Mouse (Mus musculus): Measurements from ENCODE around the gene Eef1a1. TPM values are rescaled to one million over a fixed set of nuclear protein-coding genes. Genes with fewer than 3 reads are reported as not detected.
"Not testable (repeated sequence)": the region's sequence is repeated elsewhere in the genome, so short reads cannot be mapped to it uniquely, and the experiment has no call there.

Gene Eef1a1
- total RNA-seq, 2 experiments from 2014 or later = 4,503 to 4,597 TPM

DNA sequence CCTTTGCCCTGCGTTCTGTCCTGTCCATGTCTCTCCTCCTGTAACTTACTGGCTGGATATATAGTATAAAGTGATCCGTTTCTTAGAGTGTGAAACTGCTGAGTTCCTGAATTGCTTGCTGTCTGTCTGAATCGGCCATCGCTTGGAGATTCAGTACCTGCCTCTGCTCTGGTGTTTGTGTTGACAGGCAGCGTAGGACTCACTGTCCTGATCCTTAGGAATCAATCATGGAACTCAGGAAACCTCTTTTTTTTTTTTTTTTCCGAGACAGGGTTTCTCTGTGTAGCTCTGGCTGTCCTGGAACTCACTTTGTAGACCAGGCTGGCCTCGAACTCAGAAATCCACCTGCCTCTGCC is 17.7 kb upstream of the Eef1a1 start:
- DNase-seq = no peak

DNA sequence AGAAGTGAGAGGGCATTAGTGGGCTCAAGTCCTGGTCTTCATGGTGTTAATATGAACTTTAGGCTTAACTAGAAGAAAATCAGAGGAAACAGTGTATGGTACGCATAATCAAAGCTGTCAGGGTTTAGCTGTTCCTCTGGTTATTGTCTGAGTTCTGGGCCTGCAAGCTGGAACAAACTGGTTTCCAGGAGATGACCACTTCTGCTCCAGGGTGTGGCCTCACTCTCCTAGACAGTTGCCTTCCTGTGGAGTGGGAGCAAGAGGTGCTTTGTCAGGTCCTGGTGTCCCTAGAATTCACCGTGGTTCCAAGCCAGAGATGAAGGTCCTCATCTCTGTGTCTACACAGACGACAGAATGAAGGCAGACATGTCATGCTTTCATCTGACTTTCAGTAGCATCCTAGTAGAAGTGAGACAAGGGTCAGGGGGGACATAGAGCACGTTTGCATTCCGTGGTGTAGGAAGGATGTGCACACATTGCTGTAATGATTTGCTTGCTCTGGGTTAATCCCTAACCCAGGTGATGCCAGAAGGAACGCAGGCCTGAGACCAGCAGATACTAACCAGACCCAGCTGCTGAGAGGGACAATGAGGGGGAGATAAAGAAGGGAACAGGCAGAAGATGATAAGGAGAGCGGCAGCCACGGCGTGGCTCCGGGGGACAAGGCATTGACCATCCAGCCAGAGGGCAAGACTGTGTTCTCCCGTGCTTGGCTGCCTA is 17.2 kb upstream of the Eef1a1 start:
- no peak for DNase-seq

DNA sequence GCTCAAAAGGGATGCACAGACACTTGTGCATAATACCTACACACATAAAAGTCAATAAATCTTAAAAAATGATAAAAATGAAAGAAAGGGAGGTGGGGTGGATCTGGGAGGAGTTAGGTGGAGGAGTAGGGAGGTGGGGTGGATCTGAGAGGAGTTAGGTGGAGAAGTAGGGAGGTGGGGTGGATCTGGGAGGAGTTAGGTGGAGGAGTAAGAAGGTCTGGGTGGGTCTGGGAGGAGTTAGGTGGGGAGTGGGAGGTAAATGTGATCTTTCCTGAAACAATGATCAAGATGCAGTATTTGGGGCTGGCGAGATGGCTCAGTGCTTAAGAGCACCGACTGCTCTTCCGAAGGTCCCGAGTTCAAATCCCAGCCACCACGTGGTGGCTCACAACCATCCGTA is 16.3 kb upstream of the Eef1a1 start:
- no peak for DNase-seq

DNA sequence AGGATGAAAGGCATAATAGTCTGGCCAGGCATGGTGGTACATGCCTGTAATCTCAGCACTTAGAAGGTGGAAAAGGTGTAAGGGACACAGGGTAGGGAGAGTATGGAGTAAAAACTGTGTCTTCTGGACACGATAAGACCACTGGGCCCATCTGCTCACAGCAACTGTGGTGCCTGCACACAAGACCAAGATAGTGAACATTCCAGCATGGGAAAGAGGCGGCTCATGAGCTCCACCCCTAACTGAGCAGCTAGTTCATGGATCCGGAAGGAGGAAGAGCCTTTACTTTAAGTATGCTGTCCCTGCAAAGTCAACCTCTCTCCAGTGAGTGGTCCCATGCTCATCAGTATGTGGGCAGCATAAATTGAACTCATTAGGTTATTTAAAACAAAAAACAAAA is 15.7 kb upstream of the Eef1a1 start:
- DNase-seq = no peak

DNA sequence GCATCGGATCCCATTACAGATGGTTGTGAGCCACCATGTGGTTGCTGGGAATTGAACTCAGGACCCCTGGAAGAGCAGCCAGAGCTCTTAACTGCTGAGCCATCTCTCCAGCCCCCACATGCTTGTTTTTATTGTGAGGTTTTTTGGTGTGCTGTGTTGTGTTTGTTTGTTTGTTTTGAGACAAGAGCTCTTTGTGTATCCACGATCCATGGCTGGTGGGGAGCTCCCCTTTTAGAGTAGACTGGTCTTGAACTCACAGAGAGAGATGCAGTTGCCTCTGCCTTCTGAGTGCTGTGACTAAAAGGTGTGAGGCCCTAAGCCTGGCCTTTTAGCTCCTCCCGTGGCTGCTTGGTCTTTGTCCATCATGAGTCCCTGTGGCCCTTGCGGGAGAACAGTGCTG is 15.2 kb upstream of the Eef1a1 start:
- DNase-seq = no peak

DNA sequence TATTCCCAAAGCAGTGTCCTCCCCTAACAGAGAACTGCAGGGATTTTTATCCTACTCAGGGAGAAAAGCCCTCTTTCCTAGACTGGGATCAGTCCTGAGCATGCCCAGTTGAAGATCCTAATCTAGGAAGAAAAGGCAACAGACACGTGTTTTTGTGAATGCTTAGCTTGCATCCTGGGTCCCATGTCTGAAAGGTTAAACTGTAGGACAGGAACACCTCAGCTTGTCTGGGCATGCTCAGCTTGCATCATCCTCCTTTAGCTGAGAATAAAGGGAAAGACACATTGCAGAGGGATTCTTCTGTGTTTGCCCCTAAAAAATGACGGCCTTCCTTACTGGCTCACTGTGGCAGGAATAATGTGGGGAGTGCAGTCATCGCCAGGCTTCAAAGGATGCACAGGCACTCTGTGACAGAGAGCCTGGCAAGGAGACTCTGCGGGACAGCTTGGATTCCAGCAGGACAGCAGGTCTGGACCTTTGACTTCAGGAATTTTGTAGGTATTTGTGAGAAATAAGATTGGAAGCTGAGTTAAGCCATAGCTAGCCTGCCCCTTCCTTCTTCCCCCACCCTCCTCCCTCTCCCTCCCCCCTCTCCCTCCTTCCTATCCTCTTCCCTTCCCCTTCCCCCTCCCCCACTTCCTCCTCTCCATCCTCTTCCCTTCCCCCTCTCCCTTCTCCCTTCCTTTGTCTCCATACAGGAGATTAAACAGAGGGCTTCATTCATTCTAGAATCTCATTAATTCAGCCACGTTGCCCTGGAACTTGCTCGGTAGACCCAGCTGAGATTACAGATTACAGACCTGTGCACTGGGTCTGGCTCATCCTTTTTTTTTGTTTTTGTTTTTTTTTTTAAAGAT is 14.5 kb upstream of the Eef1a1 start:
- no peak for DNase-seq

DNA sequence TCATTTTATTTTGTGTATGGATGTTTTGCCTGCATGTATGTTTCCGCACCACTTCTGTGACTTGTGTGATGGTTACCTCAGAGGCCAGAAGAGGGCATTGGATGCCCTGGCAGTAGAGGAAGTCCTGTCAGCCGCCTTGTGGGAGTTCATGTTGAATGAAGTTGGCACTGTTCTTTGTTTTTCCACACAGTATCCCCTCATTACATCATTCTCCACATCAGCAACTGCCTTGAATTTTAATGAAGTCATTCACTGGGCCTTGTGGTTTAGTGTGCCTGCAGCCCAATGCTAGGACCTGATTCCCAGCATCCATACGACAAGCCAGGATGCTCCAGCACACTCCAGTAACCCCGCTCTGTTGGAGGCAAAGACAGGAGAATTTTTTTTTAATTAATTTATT is 12.3 kb upstream of the Eef1a1 start:
- DNase-seq = no peak

DNA sequence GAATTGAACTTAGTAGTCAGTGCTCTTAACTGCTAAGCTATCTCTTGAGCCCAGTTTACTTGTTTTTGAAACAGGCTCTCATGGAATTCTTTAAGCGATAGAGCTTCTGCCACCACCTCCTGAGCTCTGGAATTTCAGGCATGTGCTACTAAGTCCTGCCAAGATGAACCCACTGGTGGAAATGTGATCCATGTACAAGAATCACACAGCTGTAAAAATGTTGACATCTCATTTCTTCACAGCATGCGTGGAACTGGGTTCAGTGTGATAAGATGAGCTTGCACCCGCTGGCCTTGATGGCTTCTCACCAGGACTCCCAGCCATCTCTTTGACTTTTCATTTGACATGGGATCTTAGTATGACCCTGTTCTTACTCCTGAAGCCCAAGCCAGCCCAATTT is 11.4 kb upstream of the Eef1a1 start:
- DNase-seq = no peak

DNA sequence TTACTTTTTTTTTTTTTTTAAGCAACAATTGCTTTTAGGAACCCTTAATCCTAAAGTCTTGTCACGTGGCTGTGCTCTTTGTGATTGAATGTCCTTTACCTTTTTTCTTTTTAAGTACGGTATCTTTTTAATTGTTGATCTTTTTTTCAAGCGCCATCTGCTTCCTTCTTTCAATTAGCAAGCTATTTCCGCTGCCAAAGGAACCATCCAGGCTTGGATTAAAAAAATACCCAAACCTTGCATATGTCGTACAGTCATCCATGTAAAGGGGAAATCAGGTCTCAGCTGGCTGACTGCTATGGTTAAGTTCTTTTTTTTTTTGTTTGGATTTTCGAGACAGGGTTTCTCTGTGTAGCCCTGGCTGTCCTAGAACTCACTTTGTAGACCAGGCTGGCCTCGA is 4.2 kb upstream of the Eef1a1 start:
- DNase-seq = no peak

DNA sequence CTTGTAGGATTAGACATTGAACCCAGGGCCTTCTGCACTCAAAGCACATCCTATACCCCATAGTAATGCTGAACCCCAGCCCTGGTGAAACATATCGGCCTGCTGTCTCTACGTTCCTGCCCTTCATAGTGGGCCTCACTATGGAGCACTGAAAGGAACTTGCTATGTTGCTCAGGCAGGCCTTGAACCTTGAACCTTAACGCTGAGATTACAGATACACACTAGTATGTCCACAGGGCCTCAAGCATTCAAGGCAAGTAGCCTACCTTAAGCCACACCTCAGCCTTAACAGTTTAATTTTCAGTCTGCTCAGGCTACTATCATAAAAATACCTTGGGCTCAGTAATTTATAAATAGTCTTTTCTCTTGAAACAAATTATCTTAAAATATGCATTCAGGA is 3.3 kb upstream of the Eef1a1 start:
- no peak for DNase-seq

DNA sequence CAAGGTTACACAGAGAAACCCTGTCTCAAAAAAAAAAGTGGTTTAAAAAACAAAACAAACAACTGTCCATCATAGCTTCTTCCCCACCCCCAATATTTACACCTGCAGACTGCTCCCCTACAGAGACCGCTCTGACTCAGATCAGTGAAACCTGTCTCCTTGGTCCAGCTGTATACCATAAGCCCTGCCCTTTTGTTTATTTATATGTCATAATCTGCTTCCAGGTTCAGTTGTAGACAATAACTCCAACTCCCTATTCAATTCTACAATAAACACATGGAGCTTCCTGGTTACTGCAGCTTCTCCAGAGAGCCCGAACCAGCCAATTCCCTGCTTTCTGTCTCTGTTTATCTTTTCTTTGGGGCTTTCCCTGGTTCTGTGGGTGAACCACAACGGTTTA is 2.2 kb upstream of the Eef1a1 start:
- no peak for DNase-seq

DNA sequence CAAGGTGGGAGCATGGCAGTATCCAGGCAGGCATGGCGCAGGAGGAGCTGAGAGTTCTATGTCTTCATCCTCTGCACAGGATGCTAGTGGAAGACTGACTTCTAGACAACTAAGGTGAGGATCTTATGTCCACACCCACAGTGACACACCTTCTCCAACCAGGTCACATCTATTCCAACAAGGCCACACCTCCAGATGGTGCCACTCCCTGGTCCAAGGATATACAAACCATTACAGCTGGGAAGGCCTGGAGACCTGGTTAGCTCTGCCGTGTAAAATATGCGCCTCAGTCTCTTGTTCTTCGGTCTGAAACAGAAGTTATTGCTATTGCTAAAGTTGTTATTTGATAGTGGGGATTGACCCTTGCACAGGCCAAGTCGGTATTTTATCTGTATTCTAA is 930 bp downstream of the Eef1a1 start:
- DNase-seq = not testable (repeated sequence)

DNA sequence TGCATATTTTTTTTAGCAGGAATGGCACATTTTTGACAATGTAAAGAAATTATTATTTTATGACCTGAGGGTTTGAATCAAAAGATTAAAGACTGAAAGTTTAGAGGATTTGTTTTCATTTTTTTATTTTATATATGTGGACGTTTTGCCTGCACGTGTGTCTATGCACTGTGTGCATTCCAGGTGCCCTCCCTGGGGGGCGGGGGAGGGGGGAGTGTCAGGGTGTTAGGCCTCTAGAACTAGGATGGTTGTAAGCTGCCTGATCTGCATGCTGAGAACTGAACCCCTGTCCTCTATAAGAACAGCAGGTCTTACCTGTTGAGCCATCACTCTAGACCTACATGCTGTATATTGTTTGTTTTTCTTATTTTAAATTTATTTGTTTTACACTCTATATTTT is 4.3 kb downstream of the Eef1a1 start:
- DNase-seq = no peak

DNA sequence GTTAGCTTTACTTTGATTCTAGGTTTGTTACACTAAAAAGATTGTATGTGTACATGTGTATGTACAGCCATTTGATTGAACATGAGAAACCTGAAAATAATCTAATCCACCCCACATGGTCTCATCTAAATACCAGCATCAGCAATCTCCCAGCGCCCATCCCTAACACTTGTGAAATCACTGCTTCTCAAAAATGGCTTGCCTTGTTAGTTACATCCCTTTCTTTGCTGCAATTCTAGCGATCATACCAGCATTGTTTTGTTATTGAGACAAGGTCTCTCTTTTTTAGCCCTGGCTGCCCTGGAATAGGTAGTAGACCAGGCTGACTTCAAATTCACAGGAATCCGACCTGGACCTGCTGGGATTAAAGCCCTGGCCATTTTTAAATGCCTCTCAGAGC is 6.6 kb downstream of the Eef1a1 start:
- peak; percentile 16 for DNase-seq

DNA sequence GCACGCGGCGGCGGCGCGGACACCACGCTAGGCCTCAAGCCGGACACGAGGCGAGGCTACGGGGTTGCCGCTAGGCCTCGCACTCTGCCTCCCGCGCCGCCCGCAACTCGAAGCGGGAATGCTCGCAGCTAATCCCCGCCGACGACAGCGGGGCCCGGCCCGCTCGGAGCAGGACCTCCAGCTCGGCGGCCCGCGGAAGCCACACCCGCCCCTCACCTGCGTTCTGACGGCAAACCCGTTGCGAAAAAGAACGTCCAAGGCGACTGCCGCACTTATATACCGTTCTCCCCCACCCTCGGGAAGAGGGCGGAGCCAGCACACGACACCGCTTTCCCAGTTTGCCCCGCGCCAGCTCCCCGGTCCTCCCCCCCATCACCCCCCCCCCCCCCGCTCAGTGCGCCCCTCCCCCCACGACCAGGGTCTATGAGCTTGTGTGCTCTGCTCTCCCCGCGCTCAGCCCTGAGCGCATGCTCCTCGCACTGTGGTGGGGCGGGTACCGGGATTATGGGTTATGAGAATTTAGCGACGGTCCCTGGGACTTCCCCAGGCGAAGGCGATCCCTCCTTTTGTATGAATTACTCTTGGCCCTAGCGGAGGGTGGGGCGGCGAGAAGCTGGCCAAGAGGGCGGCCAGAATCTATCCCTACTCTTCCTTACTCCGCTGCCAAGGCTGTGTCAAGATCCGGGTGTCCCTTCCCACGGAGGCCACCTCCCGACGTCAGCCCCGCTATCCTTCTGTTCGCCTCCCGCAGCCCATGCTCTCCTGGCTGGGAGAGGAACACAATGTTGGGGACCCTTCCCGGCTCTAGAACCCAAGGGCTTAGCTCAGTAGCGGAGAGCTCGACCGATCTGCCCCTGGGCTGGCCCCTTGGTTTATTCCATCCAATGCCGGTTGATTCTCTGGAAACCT is 7.3 kb downstream of the Eef1a1 start:
- peak; percentile 97 for DNase-seq

DNA sequence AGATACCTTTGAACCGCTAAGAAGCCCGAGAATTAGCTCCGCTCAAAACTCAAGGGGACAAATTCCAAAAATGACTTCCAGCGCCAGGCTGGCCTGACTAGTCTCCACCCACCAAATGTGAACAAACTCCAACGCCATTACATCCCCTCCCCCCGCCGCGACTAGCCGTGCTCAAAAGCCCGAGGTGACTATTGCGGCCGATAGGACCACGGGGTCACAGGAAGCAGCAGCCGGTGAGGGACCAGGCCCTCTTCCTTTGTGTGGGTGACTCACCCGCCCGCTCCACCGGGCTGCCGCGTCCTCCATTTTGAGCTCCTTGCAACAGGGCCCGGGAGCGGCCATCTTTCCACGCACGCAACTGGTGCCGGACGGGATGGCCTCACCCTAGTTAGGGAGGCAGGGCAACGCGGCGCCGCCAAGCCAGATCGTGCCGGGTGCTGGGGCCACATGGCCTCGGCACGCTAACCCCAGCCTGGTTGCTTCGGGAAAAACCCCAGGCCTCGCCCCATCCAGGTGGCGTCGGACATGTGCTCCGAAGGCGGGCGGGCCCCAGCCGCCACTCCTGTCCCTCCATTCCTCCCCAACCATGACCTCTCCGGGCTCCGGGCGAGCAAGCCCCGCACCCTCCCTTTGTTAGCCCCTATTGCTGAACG is 8.1 kb downstream of the Eef1a1 start:
- DNase-seq = peak; percentile 85

DNA sequence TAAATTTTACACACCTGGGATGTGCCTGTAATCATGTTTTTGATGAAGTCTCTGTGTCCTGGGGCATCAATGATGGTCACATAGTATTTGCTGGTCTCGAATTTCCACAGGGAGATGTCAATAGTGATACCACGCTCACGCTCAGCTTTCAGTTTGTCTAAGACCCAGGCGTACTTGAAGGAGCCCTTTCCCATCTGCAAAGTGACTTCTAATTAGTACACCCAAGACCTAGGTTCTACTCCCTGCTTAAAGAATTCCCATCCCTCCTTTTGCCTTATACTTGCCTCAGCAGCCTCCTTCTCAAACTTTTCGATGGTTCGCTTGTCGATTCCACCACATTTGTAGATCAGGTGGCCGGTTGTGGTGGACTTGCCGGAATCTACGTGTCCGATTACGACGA is 8.7 kb downstream of the Eef1a1 start:
- not testable (repeated sequence) for DNase-seq

DNA sequence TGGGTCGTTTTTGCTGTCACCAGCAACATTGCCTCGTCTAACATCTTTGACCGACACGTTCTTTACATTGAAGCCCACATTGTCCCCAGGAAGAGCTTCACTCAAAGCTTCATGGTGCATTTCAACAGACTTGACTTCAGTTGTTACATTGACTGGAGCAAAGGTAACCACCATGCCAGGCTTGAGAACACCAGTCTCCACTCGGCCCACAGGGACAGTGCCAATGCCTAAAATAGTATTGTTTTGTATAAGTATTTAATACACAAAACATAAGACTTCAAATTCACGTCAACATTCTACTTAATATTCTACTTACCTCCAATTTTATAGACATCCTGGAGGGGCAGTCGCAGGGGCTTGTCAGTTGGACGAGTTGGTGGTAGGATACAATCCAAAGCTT is 9.6 kb downstream of the Eef1a1 start:
- not testable (repeated sequence) for DNase-seq

DNA sequence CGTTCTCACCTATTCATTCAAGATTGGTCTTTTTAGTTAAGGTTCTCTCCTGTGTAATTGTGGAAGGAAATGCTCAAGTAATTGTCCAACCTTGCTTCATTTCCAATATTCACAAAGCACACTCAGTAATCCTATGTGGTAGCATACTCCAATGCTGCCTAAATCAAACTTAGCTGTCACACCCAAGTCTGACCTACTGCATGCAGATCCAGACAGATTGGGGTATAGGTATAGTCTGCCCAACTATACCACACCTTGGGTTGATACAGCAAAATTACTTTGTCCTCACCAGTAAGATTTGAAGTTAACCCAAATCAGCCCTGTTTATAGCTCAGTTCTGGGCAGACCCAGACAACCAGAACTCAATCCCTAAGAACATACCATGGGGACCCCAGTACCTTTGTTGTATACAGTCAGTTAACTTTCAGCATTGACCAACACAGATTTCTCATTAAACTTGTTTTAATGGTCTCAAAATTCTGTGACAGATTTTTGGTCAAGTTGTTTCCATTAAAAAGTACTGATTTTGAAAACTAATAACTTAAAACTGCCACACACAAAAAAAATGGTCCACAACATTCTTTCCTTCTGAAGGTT is 10.8 kb downstream of the Eef1a1 start:
- DNase-seq = not testable (repeated sequence)

DNA sequence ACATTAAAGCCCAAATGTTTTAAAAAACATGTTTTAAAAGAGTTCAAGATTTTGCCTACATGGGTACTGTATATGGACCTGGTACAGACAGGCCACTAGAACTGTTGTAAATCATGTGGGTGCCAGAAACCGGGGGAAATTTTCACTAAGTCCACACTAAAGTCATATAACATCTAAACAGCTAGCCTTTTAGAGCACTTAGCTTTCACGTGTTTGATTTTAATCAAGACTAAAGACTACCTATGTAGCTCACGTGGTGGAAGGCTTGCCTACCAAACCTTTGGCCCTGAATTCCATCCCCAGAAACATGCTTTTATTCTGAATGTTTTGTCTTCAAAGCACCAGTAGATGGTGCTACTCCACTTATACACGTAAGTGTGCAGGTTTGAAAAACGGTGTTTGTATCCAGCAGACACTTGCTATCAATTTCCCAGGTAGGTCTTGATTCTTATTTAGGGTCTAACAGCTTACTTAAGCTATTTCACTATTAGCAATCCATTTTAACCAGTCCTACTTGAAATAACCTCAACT is 11.9 kb downstream of the Eef1a1 start:
- peak; percentile 15 for DNase-seq

DNA sequence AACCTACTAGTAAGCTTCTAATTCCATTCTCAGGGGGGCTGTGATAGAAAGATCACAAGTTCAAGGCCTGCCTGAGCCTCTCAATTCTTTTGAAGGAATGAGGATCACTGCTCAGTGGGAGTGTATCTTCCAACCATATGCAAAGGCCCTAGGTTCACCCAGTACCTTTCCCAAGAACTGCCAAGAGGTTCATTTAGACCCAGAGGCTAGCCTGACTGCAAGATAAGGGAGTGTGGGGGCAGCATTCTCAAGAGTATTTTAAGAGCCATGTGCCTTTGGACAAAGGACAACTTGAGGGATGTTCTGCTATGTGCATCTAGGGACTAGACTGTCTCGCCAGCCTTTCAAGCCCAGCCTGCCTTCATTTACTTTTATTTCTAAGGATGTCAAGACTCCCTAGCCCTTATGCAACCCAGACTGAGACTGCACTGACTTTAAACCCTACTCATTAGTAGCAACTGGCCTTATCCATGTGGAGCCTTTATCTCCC is 12.4 kb downstream of the Eef1a1 start:
- DNase-seq = peak; percentile 22

DNA sequence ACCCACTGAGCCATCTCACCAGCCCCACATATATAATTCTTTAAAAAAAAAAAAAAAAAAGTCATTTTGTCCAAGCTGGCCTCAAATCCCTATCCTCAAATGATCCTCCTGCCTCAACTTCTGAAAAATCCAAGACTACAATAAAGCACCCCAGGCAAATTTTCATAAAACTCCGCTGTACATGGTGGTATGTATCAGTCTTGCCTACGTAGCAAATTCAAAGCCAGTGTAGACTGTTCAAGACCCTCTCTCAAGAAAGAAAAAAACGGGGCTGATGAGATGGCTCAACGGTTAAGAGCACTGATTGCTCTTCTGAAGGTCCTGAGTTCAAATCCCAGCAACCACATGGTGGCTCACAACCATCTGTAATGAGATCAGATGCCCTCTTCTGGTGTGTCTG is 13.1 kb downstream of the Eef1a1 start:
- no peak for DNase-seq
